Mouse (Mus musculus) MEL (cell line): ENCODE results near the gene Ttc6. TPM values are rescaled to one million over a fixed set of nuclear protein-coding genes. Genes with fewer than 3 reads are reported as not detected.
A peak's percentile ranks its signal among the peaks of the same experiment; 100 is the strongest.

Experiments
- DNase-seq: peaks from one replicate; pipeline ENCODE4 v3.0.0; 2011; ENCODE audit warnings: low read depth, low spot score
- H3K27ac ChIP-seq: 2 replicates; pipeline ENCODE4 v1.5.1; 2012; ENCODE audit warnings: low read depth, mild to moderate bottlenecking, control low read depth, low read length, moderate library complexity; ENCODE audit not compliant: control insufficient read depth
- H3K27me3 ChIP-seq, 2 experiments: fragments of 150-350 bp in 1 of 2; sonication (generic) in 1 of 2; 2 replicates each; pipeline ENCODE4 v1.6.1; 2012; ENCODE audit warnings: low read length in 2 of 2, mild to moderate bottlenecking in 2 of 2, improper control_type of control experiment in 1 of 2, moderate library complexity in 1 of 2; ENCODE audit not compliant: insufficient read depth in 2 of 2, control insufficient read depth in 1 of 2
- H3K36me3 ChIP-seq, 2 experiments: 2 replicates each; pipeline ENCODE4 v1.6.1; 2012 to 2014; ENCODE audit warnings: low read length in 2 of 2, improper control_type of control experiment in 1 of 2, inconsistent platforms in 1 of 2, mild to moderate bottlenecking in 1 of 2; ENCODE audit not compliant: insufficient read depth in 2 of 2, control insufficient read depth in 1 of 2
- H3K4me1 ChIP-seq, 2 experiments: fragments of 150-350 bp in 1 of 2; sonication (generic) in 1 of 2; 2 replicates each; pipeline ENCODE4 v1.6.1; 2012; ENCODE audit warnings: low read length in 2 of 2, improper control_type of control experiment in 1 of 2, mild to moderate bottlenecking in 1 of 2; ENCODE audit not compliant: insufficient read depth in 2 of 2, control insufficient read depth in 1 of 2
- H3K4me3 ChIP-seq, 2 experiments: fragments of 150-350 bp in 1 of 2; sonication (generic) in 1 of 2; 2 replicates each; pipeline ENCODE4 v1.5.1; 2012; ENCODE audit warnings: low read depth in 2 of 2, low read length in 2 of 2, mild to moderate bottlenecking in 2 of 2, moderate library complexity in 2 of 2, control low read depth in 1 of 2, improper control_type of control experiment in 1 of 2; ENCODE audit not compliant: control insufficient read depth in 1 of 2, insufficient read depth in 1 of 2
- H3K79me2 ChIP-seq: 2 replicates; pipeline ENCODE4 v1.6.1; 2012; ENCODE audit warnings: mild to moderate bottlenecking, low read length, moderate library complexity; ENCODE audit not compliant: control insufficient read depth, poor library complexity, insufficient read depth
- H3K9ac ChIP-seq: 2 replicates; pipeline ENCODE4 v1.6.1; 2012; ENCODE audit warnings: low read depth, mild to moderate bottlenecking, control low read depth, low read length, moderate library complexity; ENCODE audit not compliant: control insufficient read depth, poor library complexity, severe bottlenecking
- H3K9me3 ChIP-seq: fragments of 150-350 bp; sonication (generic); replicated peaks from 2 replicates; pipeline ENCODE4 v1.6.1; 2012; ENCODE audit warnings: mild to moderate bottlenecking, low read length, improper control_type of control experiment, moderate library complexity; ENCODE audit not compliant: insufficient read depth
- CTCF ChIP-seq, 3 experiments: IDR thresholded peaks in 2 of 3; conservative IDR thresholded peaks in 1 of 3; 2 replicates each; pipeline ENCODE4 v1.5.1; 2011 to 2012; ENCODE audit warnings: low read length in 3 of 3, low read depth in 2 of 3, mild to moderate bottlenecking in 2 of 3, improper control_type of control experiment in 1 of 3, inconsistent platforms in 1 of 3, mixed read lengths in 1 of 3, moderate library complexity in 1 of 3; ENCODE audit not compliant: control insufficient read depth in 1 of 3, insufficient read depth in 1 of 3, poor library complexity in 1 of 3, severe bottlenecking in 1 of 3
- ELF1 ChIP-seq: IDR thresholded peaks from 2 replicates; pipeline ENCODE4 v1.6.1; 2014; ENCODE audit warnings: low read depth, mild to moderate bottlenecking, inconsistent platforms, low read length, improper control_type of control experiment, moderate library complexity
- EP300 ChIP-seq, 2 experiments: IDR thresholded peaks; 2 replicates each; pipeline ENCODE4 v1.6.1; 2011; ENCODE audit warnings: improper control_type of control experiment in 2 of 2, low read length in 2 of 2, low read depth in 1 of 2, mild to moderate bottlenecking in 1 of 2
- GABPA ChIP-seq: IDR thresholded peaks from 2 replicates; pipeline ENCODE4 v1.6.1; 2012; ENCODE audit warnings: low read depth, mild to moderate bottlenecking, inconsistent platforms, low read length, improper control_type of control experiment, moderate library complexity
- HCFC1 ChIP-seq: IDR thresholded peaks from 2 replicates; pipeline ENCODE4 v1.6.1; 2012; ENCODE audit warnings: low read depth, mild to moderate bottlenecking, inconsistent platforms, low read length, improper control_type of control experiment, moderate library complexity
- MAX ChIP-seq: IDR thresholded peaks from 2 replicates; pipeline ENCODE4 v1.6.1; 2011; ENCODE audit warnings: low read length, improper control_type of control experiment
- MXI1 ChIP-seq: IDR thresholded peaks from 2 replicates; pipeline ENCODE4 v1.6.1; 2011; ENCODE audit warnings: mild to moderate bottlenecking, low read depth, low read length, improper control_type of control experiment
- MYB ChIP-seq: IDR thresholded peaks from 2 replicates; pipeline ENCODE4 v1.6.1; 2011; ENCODE audit warnings: mild to moderate bottlenecking, low read depth, low read length, improper control_type of control experiment
- MYC ChIP-seq: IDR thresholded peaks from 2 replicates; pipeline ENCODE4 v1.6.1; 2011; ENCODE audit warnings: low read depth, mild to moderate bottlenecking, low read length, improper control_type of control experiment, moderate library complexity
- NRF1 ChIP-seq: IDR thresholded peaks from 2 replicates; pipeline ENCODE4 v1.6.1; 2014; ENCODE audit warnings: low read depth, mild to moderate bottlenecking, inconsistent platforms, low read length, improper control_type of control experiment, moderate library complexity; ENCODE audit not compliant: poor library complexity, insufficient read depth, severe bottlenecking
- POLR2A ChIP-seq, 2 experiments: IDR thresholded peaks; 2 replicates each; pipeline ENCODE4 v1.6.1; 2011 to 2012; ENCODE audit warnings: low read length in 2 of 2, mild to moderate bottlenecking in 2 of 2, control low read depth in 1 of 2, improper control_type of control experiment in 1 of 2, low read depth in 1 of 2, moderate library complexity in 1 of 2; ENCODE audit not compliant: control insufficient read depth in 1 of 2, insufficient read depth in 1 of 2, poor library complexity in 1 of 2
- RAD21 ChIP-seq: IDR thresholded peaks from 2 replicates; pipeline ENCODE4 v1.6.1; 2011; ENCODE audit warnings: mild to moderate bottlenecking, low read depth, low read length, improper control_type of control experiment
- SIN3A ChIP-seq: IDR thresholded peaks from 2 replicates; pipeline ENCODE4 v1.6.1; 2012; ENCODE audit warnings: low read length, improper control_type of control experiment, inconsistent platforms
- SMC3 ChIP-seq: IDR thresholded peaks from 2 replicates; pipeline ENCODE4 v1.6.1; 2011; ENCODE audit warnings: low read depth, low read length, improper control_type of control experiment
- UBTF ChIP-seq: IDR thresholded peaks from 2 replicates; pipeline ENCODE4 v1.6.1; 2012; ENCODE audit warnings: low read depth, mild to moderate bottlenecking, inconsistent platforms, low read length, improper control_type of control experiment, moderate library complexity, borderline replicate concordance; ENCODE audit not compliant: insufficient read depth
- USF1 ChIP-seq: IDR thresholded peaks from 2 replicates; pipeline ENCODE4 v1.6.1; 2014; ENCODE audit warnings: low read depth, mild to moderate bottlenecking, inconsistent platforms, low read length, improper control_type of control experiment, moderate library complexity
- USF2 ChIP-seq, 2 experiments: IDR thresholded peaks; 2 replicates each; pipeline ENCODE4 v1.6.1; 2011 to 2012; ENCODE audit warnings: improper control_type of control experiment in 2 of 2, low read length in 2 of 2, borderline replicate concordance in 1 of 2, inconsistent platforms in 1 of 2, low read depth in 1 of 2, mild to moderate bottlenecking in 1 of 2; ENCODE audit not compliant: insufficient read depth in 1 of 2
- ZMIZ1 ChIP-seq: IDR thresholded peaks from 2 replicates; pipeline ENCODE4 v1.6.1; 2012; ENCODE audit warnings: low read depth, mild to moderate bottlenecking, inconsistent platforms, low read length, improper control_type of control experiment, moderate library complexity
- polyA plus RNA-seq, 2 experiments: library from polyadenylated mRNA; stranded (reverse) in 1 of 2; unstranded in 1 of 2; fragments of >175 nt in 1 of 2; fragments of >200 nt in 1 of 2; gene quantifications; 2 replicates each; pipeline versions ENCODE4 v1.2.1 to v1.2.4; 2012; ENCODE audit warnings: low replicate concordance in 2 of 2, low read depth in 1 of 2; ENCODE audit not compliant: insufficient read length in 2 of 2, insufficient read depth in 1 of 2, missing spikeins in 1 of 2
- total RNA-seq: library from RNA; depleted of rRNA; stranded (reverse); fragments of 300-350 nt; gene quantifications from 2 replicates; pipeline ENCODE4 v1.2.3, GENCODE M21; 2012; rRNA removed

Gene Ttc6
- total RNA-seq: not detected in 2 replicates
- polyA plus RNA-seq: not detected

DNA sequence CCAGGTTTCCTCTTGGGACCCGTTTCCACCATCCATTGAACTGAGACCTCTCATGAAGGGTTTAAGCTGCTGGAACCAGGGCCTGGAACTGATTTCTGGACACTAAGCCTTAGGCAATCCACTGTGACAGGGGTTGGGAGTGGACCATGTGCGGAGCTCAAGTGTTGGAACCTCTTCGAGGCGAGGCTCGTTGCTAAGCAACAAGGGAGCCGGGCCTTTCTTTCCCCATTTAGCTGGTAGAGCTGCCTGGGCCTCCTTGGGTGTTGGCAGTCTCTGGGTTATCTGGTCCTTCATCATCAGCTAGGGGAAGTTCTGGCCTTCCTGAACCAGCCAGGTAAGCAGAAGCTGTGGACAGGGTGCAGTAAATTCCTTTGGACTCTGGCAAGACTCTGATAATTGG, at the start of gene Ttc6:
Gene Ttc6 (plus strand): TSS at position 205 of the 400 bp plus-strand sequence.
- no peaks in the 10 kb centered on the region for H3K36me3 ChIP-seq
- DNase-seq: no peak
- H3K79me2 ChIP-seq: no peaks in the 10 kb centered on the region
- H3K9me3 ChIP-seq: no peaks in the 10 kb centered on the region
- no peak within 1 kb of the TSS for H3K27ac ChIP-seq
- H3K9ac ChIP-seq: no peak within 1 kb of the TSS
- H3K4me3 ChIP-seq: no peak within 1 kb of the TSS
- TF ChIP-seq EP300 (IDR thresholded peaks at IDR 0.05; ENCODE audit: low read depth in 1 of 2, low read length in 2 of 2): no peak
- TF ChIP-seq CTCF (IDR thresholded peaks at IDR 0.05 in 2 of 3, conservative IDR thresholded peaks at IDR 0.05 in 1 of 3; ENCODE audit: control insufficient read depth in 1 of 3, insufficient read depth in 1 of 3, low read depth in 2 of 3, low read length in 3 of 3, poor library complexity in 1 of 3, severe bottlenecking in 1 of 3): no peak
- TF ChIP-seq USF1: no peak
- no peak for TF ChIP-seq MYB
- TF ChIP-seq UBTF: no peak
- TF ChIP-seq MYC: no peak
- TF ChIP-seq MAX: no peak
- no peaks in the 10 kb centered on the region for H3K4me1 ChIP-seq
- no peaks in the 10 kb centered on the region for H3K27me3 ChIP-seq

DNA sequence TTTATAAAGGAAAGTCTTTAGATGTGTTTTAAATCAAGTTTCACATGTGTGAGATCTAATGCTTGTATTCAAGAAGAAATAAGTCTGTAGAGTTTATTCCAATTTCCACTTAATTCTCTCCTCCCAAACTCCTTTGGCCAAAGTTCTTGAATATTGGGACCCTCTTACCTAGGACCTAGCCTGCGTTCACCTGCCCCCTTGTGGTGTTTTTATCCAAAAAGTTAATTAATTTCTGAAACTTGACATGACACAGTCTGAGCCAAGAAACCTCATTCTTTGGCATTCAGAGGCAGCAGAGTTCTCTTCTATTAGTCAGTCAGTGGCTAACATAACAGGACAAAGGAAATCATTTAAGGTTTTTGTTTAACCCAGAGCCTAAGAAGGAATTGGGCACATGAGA, 49.4 kb upstream of the Ttc6 start:
- DNase-seq: peak; percentile 6
- Histone ChIP-seq H3K4me1 (no peaks in the 10 kb centered on the region), H3K4me3 (no peak overlapping the region), H3K9me3 (no peaks in the 10 kb centered on the region), H3K27ac (no peak overlapping the region), H3K36me3 (no peaks in the 10 kb centered on the region), H3K79me2 (no peaks in the 10 kb centered on the region), H3K27me3 (no peaks in the 10 kb centered on the region; a peak in 1 of 4 replicates), H3K9ac (no peak overlapping the region)
- TF ChIP-seq HCFC1: no peak
- no peak for TF ChIP-seq MYC
- peak; percentile 41 for TF ChIP-seq SMC3
- TF ChIP-seq NRF1: no peak
- TF ChIP-seq GABPA: no peak
- TF ChIP-seq EP300 (IDR thresholded peaks at IDR 0.05; ENCODE audit: low read depth in 1 of 2, low read length in 2 of 2): no peak
- no peak for TF ChIP-seq ZMIZ1
- no peak for TF ChIP-seq SIN3A
- no peak for TF ChIP-seq MAX
- no peak for TF ChIP-seq MYB
- TF ChIP-seq ELF1: no peak
- TF ChIP-seq USF2 (IDR thresholded peaks at IDR 0.05; ENCODE audit: borderline replicate concordance in 1 of 2, insufficient read depth in 1 of 2, low read depth in 1 of 2, low read length in 2 of 2): no peak
- no peak for TF ChIP-seq USF1
- TF ChIP-seq CTCF (IDR thresholded peaks at IDR 0.05 in 2 of 3, conservative IDR thresholded peaks at IDR 0.05 in 1 of 3; ENCODE audit: control insufficient read depth in 1 of 3, insufficient read depth in 1 of 3, low read depth in 2 of 3, low read length in 3 of 3, poor library complexity in 1 of 3, severe bottlenecking in 1 of 3): peak in 1 of 3 experiments; percentile 23; a peak in 2 of 6 replicates
- no peak for TF ChIP-seq MXI1
- TF ChIP-seq RAD21: peak; percentile 17
- no peak for TF ChIP-seq POLR2A (IDR thresholded peaks at IDR 0.05; ENCODE audit: control insufficient read depth in 1 of 2, insufficient read depth in 1 of 2, low read depth in 1 of 2, low read length in 2 of 2, poor library complexity in 1 of 2)
